Comparison of ENCODE assay signal across 10 mouse cellular contexts in the genomic region with DNA sequence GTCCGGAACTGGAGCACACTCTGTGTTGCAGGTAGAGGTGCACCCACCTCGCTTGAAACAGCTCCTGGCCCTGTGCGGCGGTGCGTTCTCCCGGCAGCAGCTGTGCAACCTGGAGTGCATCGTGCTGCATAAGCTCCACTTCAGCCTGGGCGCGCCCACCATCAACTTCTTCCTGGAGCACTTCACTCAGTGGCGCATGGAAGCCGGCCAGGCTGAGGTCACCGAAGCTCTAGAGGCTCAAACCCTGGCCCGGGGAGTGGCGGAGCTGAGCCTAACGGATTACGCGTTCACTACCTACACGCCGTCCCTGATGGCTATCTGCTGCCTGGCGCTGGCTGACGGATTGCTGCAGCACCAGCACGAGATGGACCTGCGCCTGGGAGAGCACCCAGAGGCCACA. TPM values are rescaled to one million over a fixed set of nuclear protein-coding genes. Genes with fewer than 3 reads are reported as not detected.
DNase-seq lines count a peak whose midpoint lies in the region; ATAC-seq lines count a peak whose summit lies in the region.
"Had no signal": no experiment of that assay in that cellular context is flagged by ENCODE, and none has a peak within 500 bp of the region (broad histone marks: within the 10 kb centered on the region; RNA-seq: fewer than 3 reads in every experiment).

No protein-coding gene starts in this region.

- peak overlapping the region; percentile 24 for H3K4me3 ChIP-seq in kidney, embryonic 15.5 days (replicated peaks)
- peak overlapping the region; percentile 14 for H3K4me3 ChIP-seq in midbrain, embryonic 16.5 days (ENCODE audit: low read depth, low read length)

- DNase-seq in kidney, postnatal 25 days, result no peak
- peak; percentile 46 for DNase-seq in embryo, embryonic 11 days
- DNase-seq in induced T-regulatory cell, adult 2 months (ENCODE audit: low read depth), result peak; percentile 39
- no peak for DNase-seq in ovary, postnatal 10 days (ENCODE audit: low spot score)
- DNase-seq in right cerebral cortex, postnatal 25 days, result no peak

- H3K4me2 ChIP-seq in kidney, embryonic 15.5 days, result peak overlapping the region; percentile 99
- peak overlapping the region; percentile 19; the same call in 1 of the 2 replicates for H3K4me2 ChIP-seq in midbrain, embryonic 16.5 days (ENCODE audit: low read length)

- under 1% methylated on average over 23 of the region's 23 CpGs for WGBS in kidney, embryonic 15.5 days
- 1% methylated on average over 23 of the region's 23 CpGs for WGBS in midbrain, embryonic 16.5 days

- no peak overlapping the region for H3K9ac ChIP-seq in kidney, embryonic 15.5 days
- no peak overlapping the region for H3K9ac ChIP-seq in midbrain, embryonic 16.5 days (ENCODE audit: low read depth, low read length)

- peaks cover 90% of the 10 kb centered on the region for H3K27me3 ChIP-seq in kidney, embryonic 15.5 days
- H3K27me3 ChIP-seq in midbrain, embryonic 16.5 days (ENCODE audit: control insufficient read depth, insufficient read depth, low read depth, low read length), result peaks cover 47% of the 10 kb centered on the region

- H3K36me3 ChIP-seq in kidney, embryonic 15.5 days, result no peaks in the 10 kb centered on the region
- no peaks in the 10 kb centered on the region for H3K36me3 ChIP-seq in midbrain, embryonic 16.5 days (ENCODE audit: control insufficient read depth, insufficient read depth, low read length)

- H3K9me3 ChIP-seq in kidney, embryonic 15.5 days (replicated peaks), result no peaks in the 10 kb centered on the region
- H3K9me3 ChIP-seq in midbrain, embryonic 16.5 days (replicated peaks; ENCODE audit: control insufficient read depth, low read length, poor library complexity, severe bottlenecking), result no peaks in the 10 kb centered on the region

- no peak for ATAC-seq in kidney, embryonic 15.5 days (replicated peaks; ENCODE audit: low FRiP score)
- ATAC-seq in midbrain, embryonic 16.5 days, result no peak
- no peak for ATAC-seq in cerebellum, adult (ENCODE audit: insufficient number of reproducible peaks, low FRiP score, low TSS enrichment)
- ATAC-seq: Patski had no signal

- no peak overlapping the region for H3K27ac ChIP-seq in kidney, embryonic 15.5 days
- no peak overlapping the region for H3K27ac ChIP-seq in midbrain, embryonic 16.5 days (ENCODE audit: low read length)

- peaks cover 65% of the 10 kb centered on the region for H3K4me1 ChIP-seq in kidney, embryonic 15.5 days
- peaks cover 37% of the 10 kb centered on the region for H3K4me1 ChIP-seq in midbrain, embryonic 16.5 days (ENCODE audit: control insufficient read depth, insufficient read depth, low read length)

RNA-seq across cellular contexts. Expression of a gene that starts 1.9 kb away (rescaled TPM):
- 0.49 and 0.61 TPM in 2 replicates for polyA plus RNA-seq in kidney, embryonic 15.5 days (2015; fragmentation: Nextera tagmentation; extraction: Ambion mirVana)
- 1.2 and 1.5 TPM in 2 replicates for polyA plus RNA-seq in midbrain, embryonic 16.5 days (2015; fragmentation: Nextera tagmentation; extraction: Ambion mirVana)

RNA-seq across cellular contexts. Expression of a gene that starts 4.1 kb away (rescaled TPM):
- not detected in 2 replicates for polyA plus RNA-seq in kidney, embryonic 15.5 days (2015; fragmentation: Nextera tagmentation; extraction: Ambion mirVana)
- polyA plus RNA-seq in midbrain, embryonic 16.5 days (2015; fragmentation: Nextera tagmentation; extraction: Ambion mirVana), result 0.53 and 0.57 TPM in 2 replicates

RNA-seq across cellular contexts. Expression of a gene that starts 45.4 kb away (rescaled TPM):
- not detected in 2 replicates for polyA plus RNA-seq in kidney, embryonic 15.5 days (2015; fragmentation: Nextera tagmentation; extraction: Ambion mirVana)
- polyA plus RNA-seq in midbrain, embryonic 16.5 days (2015; fragmentation: Nextera tagmentation; extraction: Ambion mirVana), result 0.51 and 0.55 TPM in 2 replicates
- polyA plus RNA-seq: gonadal fat pad, adult 2 months; Patski had no signal

RNA-seq across cellular contexts. Expression of a gene that starts 56.7 kb away (rescaled TPM):
- 161 TPM in 2 replicates for polyA plus RNA-seq in kidney, embryonic 15.5 days (2015; fragmentation: Nextera tagmentation; extraction: Ambion mirVana)
- polyA plus RNA-seq in midbrain, embryonic 16.5 days (2015; fragmentation: Nextera tagmentation; extraction: Ambion mirVana), result 38.4 and 40.5 TPM in 2 replicates

Comparison
In these comparisons a context has a peak if more than half of its experiments do, and no peak if none do; other contexts are left out.
1. DNase-seq: peak in embryo, embryonic 11 days (single experiment) and induced T-regulatory cell, adult 2 months (single experiment); none in kidney, postnatal 25 days (0 of 2), ovary, postnatal 10 days (single experiment) and right cerebral cortex, postnatal 25 days (single experiment).